ENCODE assay signal across 24 mouse cellular contexts in genomic region chr5:141651690-141652377, GRCm38 (mm10).
DNase-seq lines count a peak whose midpoint lies in the region; ATAC-seq and TF ChIP-seq lines count a peak whose summit lies in the region.
"Had no signal": no experiment of that assay in that cellular context is flagged by ENCODE, and none has a peak within 500 bp of the region (broad histone marks: within the 10 kb centered on the region; RNA-seq: fewer than 3 reads in every experiment).

No protein-coding gene starts in this region.

- H3K27ac ChIP-seq in intestine, embryonic 15.5 days, result no peak overlapping the region
- no peak overlapping the region for H3K27ac ChIP-seq in intestine, postnatal 0 days (ENCODE audit: low read depth, low read length)
- no peak overlapping the region for H3K27ac ChIP-seq in kidney, adult 2 months (ENCODE audit: insufficient read depth, low read depth, low read length)
- H3K27ac ChIP-seq: embryonic facial prominence, embryonic 10.5 days; embryonic facial prominence, embryonic 12.5 days; forebrain, embryonic 13.5 days had no signal

- no peak for TF ChIP-seq POLR2A in kidney, adult 2 months (IDR thresholded peaks at IDR 0.05; ENCODE audit: low read depth, low read length)

- TF ChIP-seq CTCF in intestine, postnatal 0 days (IDR thresholded peaks at IDR 0.05; ENCODE audit: low read depth), result no peak
- TF ChIP-seq CTCF in kidney, adult 2 months (conservative IDR thresholded peaks at IDR 0.05; ENCODE audit: insufficient read depth, insufficient read length, low read depth, low read length), result no peak

- peak; percentile 45 for DNase-seq in heart, adult 11 months
- no peak for DNase-seq in heart, postnatal 25 days (ENCODE audit: low spot score)
- peak; percentile 2 for DNase-seq in yolk sac, embryonic 10.5 days (ENCODE audit: low spot score)
- no peak for DNase-seq in kidney, adult 2 months
- DNase-seq in kidney, postnatal 36 days, result no peak
- DNase-seq: adrenal gland, adult 8-10 months; adrenal gland, postnatal 14 days; adrenal gland, postnatal 36 days; B cell, adult 2 months; cerebellum, adult 11-12 months; cerebellum, adult 2 months; cerebellum, adult 9-10 months; cerebellum, postnatal 10 days; cerebellum, postnatal 25 days had no signal

- H3K36me3 ChIP-seq in intestine, embryonic 15.5 days, result no peaks in the 10 kb centered on the region
- no peaks in the 10 kb centered on the region for H3K36me3 ChIP-seq in intestine, postnatal 0 days (ENCODE audit: control insufficient read depth, insufficient read depth)
- no peaks in the 10 kb centered on the region for H3K36me3 ChIP-seq in kidney, adult 2 months (ENCODE audit: control insufficient read depth, insufficient read depth, low read length)
- H3K36me3 ChIP-seq: embryonic facial prominence, embryonic 10.5 days; embryonic facial prominence, embryonic 12.5 days; G1E had no signal

- no peak overlapping the region for H3K4me3 ChIP-seq in intestine, embryonic 15.5 days (replicated peaks)
- H3K4me3 ChIP-seq in intestine, postnatal 0 days (ENCODE audit: low read depth, low read length), result no peak overlapping the region
- H3K4me3 ChIP-seq in kidney, adult 2 months (ENCODE audit: insufficient read depth, low read depth, low read length), result no peak overlapping the region
- H3K4me3 ChIP-seq: embryonic facial prominence, embryonic 10.5 days; embryonic facial prominence, embryonic 12.5 days; forebrain, embryonic 13.5 days had no signal

- H3K9me3 ChIP-seq in intestine, embryonic 15.5 days, result no peaks in the 10 kb centered on the region
- H3K9me3 ChIP-seq in intestine, postnatal 0 days (ENCODE audit: control insufficient read depth), result no peaks in the 10 kb centered on the region
- H3K9me3 ChIP-seq: embryonic facial prominence, embryonic 10.5 days; embryonic facial prominence, embryonic 12.5 days; forebrain, embryonic 13.5 days had no signal

- H3K9ac ChIP-seq in intestine, embryonic 15.5 days, result no peak overlapping the region
- H3K9ac ChIP-seq in intestine, postnatal 0 days (ENCODE audit: low read depth, low read length), result no peak overlapping the region
- H3K9ac ChIP-seq: embryonic facial prominence, embryonic 12.5 days; forebrain, embryonic 13.5 days had no signal

- peak; percentile 95 for ATAC-seq in intestine, embryonic 15.5 days
- ATAC-seq in intestine, postnatal 0 days, result peak; percentile 94
- ATAC-seq: activated CD4-positive, CD25-positive, alpha-beta regulatory T cell, adult 4 months; CD4-positive, CD25-positive, alpha-beta regulatory T cell, adult 4 months; forebrain, embryonic 13.5 days; Patski had no signal

- no peak overlapping the region for H3K4me2 ChIP-seq in intestine, embryonic 15.5 days (replicated peaks)
- H3K4me2 ChIP-seq in intestine, postnatal 0 days (replicated peaks; ENCODE audit: low read depth), result no peak overlapping the region
- H3K4me2 ChIP-seq: embryonic facial prominence, embryonic 12.5 days; forebrain, embryonic 13.5 days had no signal

- H3K4me1 ChIP-seq in intestine, embryonic 15.5 days (replicated peaks), result no peaks in the 10 kb centered on the region
- 0 out of 2 replicates have a peak, but pooled peaks cover 6% of the 10 kb centered on the region for H3K4me1 ChIP-seq in intestine, postnatal 0 days (replicated peaks; ENCODE audit: control insufficient read depth, insufficient read depth, low read length)
- H3K4me1 ChIP-seq in kidney, adult 2 months (ENCODE audit: control insufficient read depth, insufficient read depth, low read length), result no peaks in the 10 kb centered on the region
- H3K4me1 ChIP-seq: forebrain, embryonic 13.5 days had no signal

- H3K27me3 ChIP-seq in intestine, embryonic 15.5 days (replicated peaks), result no peaks in the 10 kb centered on the region
- no peaks in the 10 kb centered on the region for H3K27me3 ChIP-seq in intestine, postnatal 0 days (replicated peaks; ENCODE audit: control insufficient read depth, insufficient read depth, low read length)
- H3K27me3 ChIP-seq in kidney, adult 2 months (replicated peaks; ENCODE audit: control insufficient read depth, insufficient read depth, low read length), result no peaks in the 10 kb centered on the region
- H3K27me3 ChIP-seq: CH12.LX; embryonic facial prominence, embryonic 12.5 days; forebrain, embryonic 13.5 days; Patski had no signal

- WGBS in intestine, embryonic 15.5 days, result 80% methylated on average over 4 of the region's 4 CpGs
- 42% methylated on average over 4 of the region's 4 CpGs for WGBS in intestine, postnatal 0 days
- 81% methylated on average over 4 of the region's 4 CpGs for WGBS in kidney, adult 2 months

- intact Hi-C loops in heart, postnatal 25 days (cut with DNase I), result no loop called here

Comparison
In these comparisons a context has a peak if more than half of its experiments do, and no peak if none do; other contexts are left out.
1. DNase-seq: peak in heart, adult 11 months (single experiment) and yolk sac, embryonic 10.5 days (single experiment); none in heart, postnatal 25 days (single experiment), kidney, adult 2 months (single experiment) and kidney, postnatal 36 days (0 of 2).